Mouse (Mus musculus) embryonic facial prominence, embryonic 15.5 days (tissue): ENCODE measurements at regions not wholly inside any gene's neighbourhood (a gene's known extent, or its start where the extent isn't known, plus 50 kb on each side); places are given as distances from the start of the nearest gene placed in this dataset.

Experiments
- ATAC-seq: fragments of 200-750 bp; cut with Nextera tagmentation; 2 replicates; pipeline ENCODE4 v1.8.0; 2017; ENCODE audit warnings: low read depth, moderate TSS enrichment; ENCODE audit not compliant: insufficient number of reproducible peaks, low FRiP score, low TSS enrichment
- H3K27ac ChIP-seq: fragments of 300-500 bp; sonication (generic); replicated peaks from 2 replicates; pipeline ENCODE4 v1.5.1; 2015; ENCODE audit warnings: mild to moderate bottlenecking, inconsistent platforms
- H3K27me3 ChIP-seq: fragments of 300-500 bp; sonication (generic); 2 replicates; pipeline ENCODE4 v1.6.1; 2015; ENCODE audit warnings: inconsistent platforms
- H3K36me3 ChIP-seq: fragments of 300-500 bp; sonication (generic); 2 replicates; pipeline ENCODE4 v1.6.1; 2015; ENCODE audit warnings: mild to moderate bottlenecking, inconsistent platforms
- H3K4me1 ChIP-seq: fragments of 300-500 bp; sonication (generic); 2 replicates; pipeline ENCODE4 v1.6.1; 2015; ENCODE audit warnings: inconsistent platforms
- H3K4me2 ChIP-seq: fragments of 300-500 bp; sonication (generic); replicated peaks from 2 replicates; pipeline ENCODE4 v1.6.1; 2015; ENCODE audit warnings: mild to moderate bottlenecking, inconsistent platforms
- H3K4me3 ChIP-seq: fragments of 300-500 bp; sonication (generic); replicated peaks from 2 replicates; pipeline ENCODE4 v1.5.1; 2015; ENCODE audit warnings: mild to moderate bottlenecking, inconsistent platforms
- H3K9ac ChIP-seq: fragments of 300-500 bp; sonication (generic); 2 replicates; pipeline ENCODE4 v1.6.1; 2015; ENCODE audit warnings: inconsistent platforms
- H3K9me3 ChIP-seq: fragments of 300-500 bp; sonication (generic); replicated peaks from 2 replicates; pipeline ENCODE4 v1.6.1; 2016; ENCODE audit warnings: inconsistent platforms
- WGBS: fragments of 180-500 bp; shearing (Covaris S2); methylation state at CpG from one replicate; pipeline ENCODE4 v1.1.7; 2015; 5-methylcytosine and 5-hydroxymethylcytosine counted together

- no peaks in the 10 kb centered on the region for H3K4me1 ChIP-seq
- no peaks in the 10 kb centered on the region for H3K9me3 ChIP-seq
- no peaks in the 10 kb centered on the region for H3K36me3 ChIP-seq
- ATAC-seq = no peak
- no peak overlapping the region for H3K4me2 ChIP-seq
- no peak overlapping the region for H3K9ac ChIP-seq
- H3K27ac ChIP-seq = no peak overlapping the region
- 88% methylated on average over 8 of the region's 8 CpGs for WGBS
- no peaks in the 10 kb centered on the region for H3K27me3 ChIP-seq
- no peak overlapping the region for H3K4me3 ChIP-seq
These were observed 170.5 kb upstream of the Gli2 start for GRCm38 (mm10) chr1:119223876-119224275.

GRCm38 (mm10) chr1:119221901-119222300 lies 168.5 kb upstream of the Gli2 start:
- WGBS = 80% methylated on average over 6 of the region's 6 CpGs
- Histone ChIP-seq H3K36me3 (no peaks in the 10 kb centered on the region), H3K9me3 (no peaks in the 10 kb centered on the region), H3K27ac (no peak overlapping the region), H3K4me3 (no peak overlapping the region), H3K4me2 (no peak overlapping the region), H3K9ac (no peak overlapping the region), H3K27me3 (no peaks in the 10 kb centered on the region), H3K4me1 (peaks cover 10% of the 10 kb centered on the region; the same call in 1 of the 2 replicates)
- no peak for ATAC-seq

GRCm38 (mm10) chr1:119221012-119221411 lies 167.6 kb upstream of the Gli2 start:
- H3K36me3 ChIP-seq = no peaks in the 10 kb centered on the region
- no peaks in the 10 kb centered on the region for H3K9me3 ChIP-seq
- H3K9ac ChIP-seq = no peak overlapping the region
- peaks cover 10% of the 10 kb centered on the region; the same call in 1 of the 2 replicates for H3K4me1 ChIP-seq
- 76% methylated on average over 7 of the region's 7 CpGs for WGBS
- ATAC-seq = no peak
- H3K4me2 ChIP-seq = no peak overlapping the region
- H3K27me3 ChIP-seq = no peaks in the 10 kb centered on the region
- H3K4me3 ChIP-seq = no peak overlapping the region
- no peak overlapping the region for H3K27ac ChIP-seq

GRCm38 (mm10) chr1:119219817-119220216 lies 166.4 kb upstream of the Gli2 start:
- WGBS = 79% methylated on average over 10 of the region's 10 CpGs
- Histone ChIP-seq H3K4me2 (no peak overlapping the region), H3K36me3 (no peaks in the 10 kb centered on the region), H3K9ac (no peak overlapping the region), H3K4me3 (no peak overlapping the region), H3K4me1 (peaks cover 10% of the 10 kb centered on the region; the same call in 1 of the 2 replicates), H3K27me3 (no peaks in the 10 kb centered on the region), H3K27ac (no peak overlapping the region), H3K9me3 (no peaks in the 10 kb centered on the region)
- no peak for ATAC-seq

GRCm38 (mm10) chr1:119217387-119217786 lies 164.0 kb upstream of the Gli2 start:
- Histone ChIP-seq H3K9ac (no peak overlapping the region), H3K27me3 (no peaks in the 10 kb centered on the region), H3K4me1 (peaks cover 10% of the 10 kb centered on the region; the same call in 1 of the 2 replicates), H3K4me3 (no peak overlapping the region), H3K36me3 (no peaks in the 10 kb centered on the region), H3K4me2 (no peak overlapping the region), H3K27ac (no peak overlapping the region), H3K9me3 (no peaks in the 10 kb centered on the region)
- no peak for ATAC-seq
- WGBS = 24% methylated on average over 4 of the region's 4 CpGs

GRCm38 (mm10) chr1:119209607-119210007 lies 156.2 kb upstream of the Gli2 start:
- H3K4me1 ChIP-seq = 0 out of 2 replicates have a peak, but pooled peaks cover 3% of the 10 kb centered on the region
- no peak overlapping the region for H3K4me2 ChIP-seq
- no peak overlapping the region for H3K9ac ChIP-seq
- H3K27ac ChIP-seq = no peak overlapping the region
- no peak for ATAC-seq
- H3K27me3 ChIP-seq = no peaks in the 10 kb centered on the region
- no peak overlapping the region for H3K4me3 ChIP-seq
- H3K9me3 ChIP-seq = no peaks in the 10 kb centered on the region
- H3K36me3 ChIP-seq = no peaks in the 10 kb centered on the region
- 61% methylated on average over 7 of the region's 7 CpGs for WGBS

GRCm38 (mm10) chr1:119202456-119202855 lies 149.0 kb upstream of the Gli2 start:
- H3K27me3 ChIP-seq = no peaks in the 10 kb centered on the region
- no peaks in the 10 kb centered on the region for H3K4me1 ChIP-seq
- WGBS = 76% methylated on average over 6 of the region's 6 CpGs
- H3K4me3 ChIP-seq = no peak overlapping the region
- H3K4me2 ChIP-seq = no peak overlapping the region
- no peak for ATAC-seq
- H3K9ac ChIP-seq = no peak overlapping the region
- H3K36me3 ChIP-seq = no peaks in the 10 kb centered on the region
- H3K9me3 ChIP-seq = no peaks in the 10 kb centered on the region
- H3K27ac ChIP-seq = no peak overlapping the region

GRCm38 (mm10) chr1:119197415-119197700 lies 143.9 kb upstream of the Gli2 start:
- no peak overlapping the region for H3K9ac ChIP-seq
- no peak overlapping the region for H3K4me2 ChIP-seq
- H3K27ac ChIP-seq = no peak overlapping the region
- H3K4me3 ChIP-seq = no peak overlapping the region
- H3K9me3 ChIP-seq = no peaks in the 10 kb centered on the region
- H3K27me3 ChIP-seq = no peaks in the 10 kb centered on the region
- H3K4me1 ChIP-seq = no peaks in the 10 kb centered on the region
- no peak for ATAC-seq
- no peaks in the 10 kb centered on the region for H3K36me3 ChIP-seq
- WGBS = 46% methylated on average over 7 of the region's 7 CpGs

GRCm38 (mm10) chr1:119196674-119197414 lies 143.4 kb upstream of the Gli2 start:
- no peaks in the 10 kb centered on the region for H3K36me3 ChIP-seq
- no peak overlapping the region for H3K27ac ChIP-seq
- H3K4me1 ChIP-seq = no peaks in the 10 kb centered on the region
- no peaks in the 10 kb centered on the region for H3K9me3 ChIP-seq
- 42% methylated on average over 13 of the region's 13 CpGs for WGBS
- no peak overlapping the region for H3K9ac ChIP-seq
- no peaks in the 10 kb centered on the region for H3K27me3 ChIP-seq
- H3K4me3 ChIP-seq = no peak overlapping the region
- no peak overlapping the region for H3K4me2 ChIP-seq
- ATAC-seq = no peak

- H3K9me3 ChIP-seq = no peaks in the 10 kb centered on the region
These were observed 141.1 kb upstream of the Gli2 start for GRCm38 (mm10) chr1:119194533-119194932.

GRCm38 (mm10) chr1:119191177-119191576 lies 137.8 kb upstream of the Gli2 start:
- 87% methylated on average over 2 of the region's 2 CpGs for WGBS
- ATAC-seq = no peak

More at GRCm38 (mm10) chr1:119194533-119194932, 141.1 kb upstream of the Gli2 start:
- Histone ChIP-seq H3K9ac (no peak overlapping the region), H3K36me3 (no peaks in the 10 kb centered on the region), H3K4me3 (no peak overlapping the region), H3K27ac (no peak overlapping the region), H3K4me2 (no peak overlapping the region), H3K27me3 (0 out of 2 replicates have a peak, but pooled peaks cover 2% of the 10 kb centered on the region), H3K4me1 (peaks cover 6% of the 10 kb centered on the region)
- no peak for ATAC-seq
- WGBS = 26% methylated on average over 6 of the region's 6 CpGs

More at GRCm38 (mm10) chr1:119191177-119191576, 137.8 kb upstream of the Gli2 start:
- H3K27me3 ChIP-seq = 0 out of 2 replicates have a peak, but pooled peaks cover 2% of the 10 kb centered on the region
- peaks cover 9% of the 10 kb centered on the region for H3K4me1 ChIP-seq
- no peak overlapping the region for H3K9ac ChIP-seq
- no peak overlapping the region for H3K4me3 ChIP-seq
- no peaks in the 10 kb centered on the region for H3K9me3 ChIP-seq
- H3K4me2 ChIP-seq = no peak overlapping the region
- no peak overlapping the region for H3K27ac ChIP-seq
- no peaks in the 10 kb centered on the region for H3K36me3 ChIP-seq
